Mouse (Mus musculus) stomach, embryonic 14.5 days (tissue): ENCODE measurements around the gene Cdkn3. TPM values are rescaled to one million over a fixed set of nuclear protein-coding genes. Genes with fewer than 3 reads are reported as not detected.
"Not testable (repeated sequence)": the region's sequence is repeated elsewhere in the genome, so short reads cannot be mapped to it uniquely, and the experiment has no call there.

Experiments used
- ATAC-seq: fragments of 200-750 bp; cut with Nextera tagmentation; 2 replicates; pipeline ENCODE4 v1.8.0; 2017; ENCODE audit warnings: low read depth, moderate TSS enrichment; ENCODE audit not compliant: insufficient number of reproducible peaks, insufficient read depth, low FRiP score
- H3K27ac ChIP-seq: fragments of 300-500 bp; sonication (generic); 2 replicates; pipeline ENCODE4 v1.5.1; 2014; ENCODE audit warnings: mild to moderate bottlenecking, low read length, moderate library complexity, mixed read lengths
- H3K27me3 ChIP-seq: fragments of 300-500 bp; sonication (generic); 2 replicates; pipeline ENCODE4 v1.6.1; 2014; ENCODE audit warnings: low read length, control low read depth, mixed read lengths; ENCODE audit not compliant: control insufficient read depth, insufficient read depth
- H3K36me3 ChIP-seq: fragments of 300-500 bp; sonication (generic); 2 replicates; pipeline ENCODE4 v1.6.1; 2014; ENCODE audit warnings: mild to moderate bottlenecking, control low read depth, low read length, moderate library complexity, mixed read lengths; ENCODE audit not compliant: control insufficient read depth, insufficient read depth
- H3K4me1 ChIP-seq: fragments of 300-500 bp; sonication (generic); 2 replicates; pipeline ENCODE4 v1.6.1; 2014; ENCODE audit warnings: low read length, control low read depth, mixed read lengths; ENCODE audit not compliant: control insufficient read depth, insufficient read depth
- H3K4me2 ChIP-seq: fragments of 300-500 bp; sonication (generic); replicated peaks from 2 replicates; pipeline ENCODE4 v1.6.1; 2014; ENCODE audit warnings: low read depth, low read length, control low read depth
- H3K4me3 ChIP-seq: fragments of 300-500 bp; sonication (generic); 2 replicates; pipeline ENCODE4 v1.5.1; 2014; ENCODE audit warnings: low read depth, low read length, control low read depth
- H3K9ac ChIP-seq: fragments of 300-500 bp; sonication (generic); replicated peaks from 2 replicates; pipeline ENCODE4 v1.6.1; 2014; ENCODE audit warnings: low read depth, mild to moderate bottlenecking, control low read depth, low read length, moderate library complexity, mixed read lengths
- H3K9me3 ChIP-seq: fragments of 300-500 bp; sonication (generic); 2 replicates; pipeline ENCODE4 v1.6.1; 2016; ENCODE audit warnings: low read depth, low read length, control low read depth; ENCODE audit not compliant: control insufficient read depth
- WGBS: fragments of 180-500 bp; shearing (Covaris S2); extraction: QIAGEN DNeasy Blood & Tissue Kit; methylation state at CpG from one replicate; pipeline ENCODE4 v1.1.7; 2014; 5-methylcytosine and 5-hydroxymethylcytosine counted together
- polyA plus RNA-seq: library from polyadenylated mRNA; unstranded; fragments of >200 nt; fragmentation: Nextera tagmentation; extraction: Ambion mirVana; gene quantifications from 2 replicates; pipeline ENCODE4 v1.2.1, GENCODE M21; 2014

Gene Cdkn3
- polyA plus RNA-seq, 1 experiment from 2014 or later: 60.1 TPM

DNA sequence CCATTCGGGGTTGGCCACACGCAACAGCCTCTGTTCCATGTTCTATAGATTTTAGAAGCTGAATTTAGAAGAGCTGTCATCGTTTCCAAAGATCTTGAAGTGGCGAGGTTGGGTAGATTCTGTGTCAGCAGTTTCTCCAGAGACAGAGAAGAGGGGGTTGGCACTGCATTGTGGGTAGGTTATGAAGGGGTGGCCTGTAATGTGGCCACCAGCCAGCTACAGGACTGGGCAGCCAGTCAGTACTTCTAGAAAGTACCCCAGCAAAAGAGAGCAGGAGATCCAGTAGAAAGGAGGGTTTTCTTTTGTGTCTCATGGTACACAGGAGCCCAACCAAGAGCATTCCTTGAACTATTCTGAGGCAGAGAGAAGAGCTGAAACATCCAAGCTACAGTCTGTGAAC, 24.0 kb upstream of the Cdkn3 start:
- H3K4me2 ChIP-seq: no peak overlapping the region
- ATAC-seq: no peak
- H3K4me1 ChIP-seq: no peaks in the 10 kb centered on the region
- no peaks in the 10 kb centered on the region for H3K27me3 ChIP-seq
- no peak overlapping the region for H3K9ac ChIP-seq
- no peak overlapping the region for H3K27ac ChIP-seq
- no peaks in the 10 kb centered on the region for H3K36me3 ChIP-seq
- no peaks in the 10 kb centered on the region for H3K9me3 ChIP-seq
- 87% methylated on average over 4 of the region's 4 CpGs for WGBS
- no peak overlapping the region for H3K4me3 ChIP-seq

- H3K9me3 ChIP-seq, ATAC-seq, H3K27ac ChIP-seq, H3K4me3 ChIP-seq, H3K27me3 ChIP-seq, H3K4me2 ChIP-seq, H3K36me3 ChIP-seq, H3K9ac ChIP-seq, H3K4me1 ChIP-seq: not testable (repeated sequence)
Observed at GRCm38 (mm10) chr14:46737346-46737745, 23.0 kb upstream of the Cdkn3 start.

DNA sequence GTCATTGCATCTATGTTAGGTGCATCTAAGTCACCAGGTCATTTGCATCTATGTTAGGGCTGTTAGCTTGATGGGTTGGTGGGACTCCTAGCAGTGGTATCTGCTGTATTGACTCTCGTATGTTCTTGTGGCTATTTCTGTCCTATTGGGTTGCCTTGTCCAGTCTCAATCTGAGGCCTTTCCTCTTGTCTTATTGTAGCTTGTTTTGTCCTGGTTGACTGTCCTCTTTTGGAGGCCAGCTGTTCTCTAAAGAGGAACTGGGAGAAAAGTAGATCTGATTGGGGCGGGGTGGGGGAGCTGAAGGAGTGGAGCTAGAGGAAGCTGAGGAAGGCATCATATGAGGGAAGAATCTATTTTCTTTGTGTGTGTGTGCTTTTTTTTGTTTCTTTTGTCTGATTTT, 17.7 kb upstream of the Cdkn3 start:
- Histone ChIP-seq H3K9ac (no peak overlapping the region), H3K36me3 (no peaks in the 10 kb centered on the region), H3K9me3 (no peaks in the 10 kb centered on the region), H3K4me2 (no peak overlapping the region), H3K27me3 (no peaks in the 10 kb centered on the region), H3K27ac (no peak overlapping the region), H3K4me3 (no peak overlapping the region), H3K4me1 (no peaks in the 10 kb centered on the region)
- ATAC-seq: no peak
- WGBS: 85% methylated on average over 2 of the region's 2 CpGs

- Histone ChIP-seq H3K27ac (no peak overlapping the region), H3K9ac (no peak overlapping the region), H3K36me3 (no peaks in the 10 kb centered on the region), H3K27me3 (no peaks in the 10 kb centered on the region), H3K9me3 (no peaks in the 10 kb centered on the region), H3K4me2 (no peak overlapping the region), H3K4me1 (no peaks in the 10 kb centered on the region), H3K4me3 (no peak overlapping the region)
- WGBS: 91% methylated on average over 8 of the region's 8 CpGs
- ATAC-seq: no peak
Observed at GRCm38 (mm10) chr14:46745413-46745812, 14.9 kb upstream of the Cdkn3 start.

- 61% methylated on average over 8 of the region's 10 CpGs for WGBS
- not testable (repeated sequence) for ATAC-seq
Observed at GRCm38 (mm10) chr14:46754371-46754770, 6.0 kb upstream of the Cdkn3 start.

GRCm38 (mm10) chr14:46755851-46756250, 4.5 kb upstream of the Cdkn3 start:
- no peak overlapping the region for H3K4me2 ChIP-seq
- H3K27me3 ChIP-seq: no peaks in the 10 kb centered on the region
- no peaks in the 10 kb centered on the region for H3K36me3 ChIP-seq
- no peaks in the 10 kb centered on the region for H3K4me1 ChIP-seq
- ATAC-seq: no peak
- H3K9ac ChIP-seq: no peak overlapping the region
- H3K9me3 ChIP-seq: 0 out of 2 replicates have a peak, but pooled peaks cover 4% of the 10 kb centered on the region
- no peak overlapping the region for H3K27ac ChIP-seq
- H3K4me3 ChIP-seq: no peak overlapping the region
- WGBS: 94% methylated on average over 8 of the region's 8 CpGs

More at GRCm38 (mm10) chr14:46754371-46754770, 6.0 kb upstream of the Cdkn3 start:
- H3K4me1 ChIP-seq, H3K27me3 ChIP-seq, H3K4me2 ChIP-seq, H3K9me3 ChIP-seq, H3K36me3 ChIP-seq, H3K9ac ChIP-seq, H3K4me3 ChIP-seq, H3K27ac ChIP-seq: not testable (repeated sequence)

DNA sequence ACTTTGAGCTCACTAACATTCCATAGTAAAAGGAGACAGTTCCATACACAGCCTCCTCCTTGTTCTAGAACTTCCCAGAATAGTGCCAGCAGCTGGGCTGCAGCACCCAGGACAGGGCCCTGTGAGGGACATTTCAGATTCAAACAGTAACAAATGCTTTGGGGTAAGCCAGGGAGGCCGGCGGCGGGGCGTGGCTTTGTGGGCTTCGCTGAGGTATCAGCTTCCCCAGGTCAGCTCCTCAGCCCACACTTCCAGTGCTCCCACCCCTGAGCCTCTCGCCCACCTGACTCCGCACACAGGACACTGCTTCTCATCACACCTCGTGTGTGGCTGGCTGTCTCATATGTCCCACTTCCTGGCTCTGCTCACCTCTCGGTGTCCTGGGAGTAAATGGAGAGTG, 2.6 kb upstream of the Cdkn3 start:
- H3K9me3 ChIP-seq: 0 out of 2 replicates have a peak, but pooled peaks cover 4% of the 10 kb centered on the region
- H3K36me3 ChIP-seq: no peaks in the 10 kb centered on the region
- no peak overlapping the region for H3K9ac ChIP-seq
- H3K4me3 ChIP-seq: no peak overlapping the region
- H3K4me2 ChIP-seq: no peak overlapping the region
- peaks cover 5% of the 10 kb centered on the region; the same call in 1 of the 2 replicates for H3K4me1 ChIP-seq
- WGBS: 56% methylated on average over 9 of the region's 9 CpGs
- no peak overlapping the region for H3K27ac ChIP-seq
- H3K27me3 ChIP-seq: no peaks in the 10 kb centered on the region
- ATAC-seq: no peak

GRCm38 (mm10) chr14:46759970-46760354, 379 bp upstream of the Cdkn3 start:
- Histone ChIP-seq H3K4me1 (peaks cover 5% of the 10 kb centered on the region; the same call in 1 of the 2 replicates), H3K27ac (no peak overlapping the region), H3K9me3 (0 out of 2 replicates have a peak, but pooled peaks cover 4% of the 10 kb centered on the region), H3K36me3 (0 out of 2 replicates have a peak, but pooled peaks cover 3% of the 10 kb centered on the region), H3K4me2 (peak overlapping the region; percentile 29), H3K27me3 (no peaks in the 10 kb centered on the region), H3K4me3 (peak overlapping the region; percentile 65; the same call in 1 of the 2 replicates), H3K9ac (no peak overlapping the region)
- WGBS: 1% methylated on average over 7 of the region's 7 CpGs
- no peak for ATAC-seq

- no peak for ATAC-seq
- Histone ChIP-seq H3K4me1 (peaks cover 5% of the 10 kb centered on the region; the same call in 1 of the 2 replicates), H3K4me2 (peak overlapping the region; percentile 78), H3K36me3 (peaks cover 5% of the 10 kb centered on the region; the same call in 1 of the 2 replicates), H3K27ac (no peak overlapping the region), H3K4me3 (peak overlapping the region; percentile 65), H3K27me3 (no peaks in the 10 kb centered on the region), H3K9ac (peak overlapping the region; percentile 43; the same call in 1 of the 2 replicates), H3K9me3 (0 out of 2 replicates have a peak, but pooled peaks cover 4% of the 10 kb centered on the region)
- 39% methylated on average over 6 of the region's 6 CpGs for WGBS
Observed at GRCm38 (mm10) chr14:46761186-46761585, 845 bp downstream of the Cdkn3 start.
